Mouse (Mus musculus): ENCODE results near the gene Pprc1. TPM values are rescaled to one million over a fixed set of nuclear protein-coding genes. Genes with fewer than 3 reads are reported as not detected.

Gene Pprc1
- polyA plus RNA-seq, 1 experiment from 2014 or later: 54.4 TPM

GRCm38 (mm10) chr19:46056947-46057607 is 12.4 kb downstream of the Pprc1 start:
- Histone ChIP-seq H3K9ac (ENCODE audit: low read depth, low read length) (peak overlapping the region; percentile 74), H3K27ac (ENCODE audit: low read depth, low read length) (peak overlapping the region; percentile 88), H3K27me3 (ENCODE audit: control insufficient read depth, insufficient read depth, low read length) (no peaks in the 10 kb centered on the region), H3K4me3 (ENCODE audit: low read length) (peak overlapping the region; percentile 72), H3K9me3 (ENCODE audit: control insufficient read depth, low read length) (no peaks in the 10 kb centered on the region), H3K4me1 (ENCODE audit: control insufficient read depth, insufficient read depth, low read length) (peaks cover 9% of the 10 kb centered on the region; the same call in 1 of the 2 replicates), H3K4me2 (replicated peaks; ENCODE audit: low read depth, low read length) (peak overlapping the region; percentile 80), H3K36me3 (ENCODE audit: control insufficient read depth, insufficient read depth, low read length) (peaks cover 13% of the 10 kb centered on the region)
- 1% methylated on average over 28 of the region's 42 CpGs for WGBS
- ATAC-seq (ENCODE audit: low FRiP score, low TSS enrichment): peak; percentile 85

- Histone ChIP-seq H3K27me3 (ENCODE audit: control insufficient read depth, insufficient read depth, low read length) (no peaks in the 10 kb centered on the region), H3K27ac (ENCODE audit: low read depth, low read length) (no peak overlapping the region), H3K4me3 (ENCODE audit: low read length) (no peak overlapping the region), H3K4me2 (replicated peaks; ENCODE audit: low read depth, low read length) (peak overlapping the region; percentile 80; the same call in 1 of the 2 replicates), H3K9me3 (ENCODE audit: control insufficient read depth, low read length) (no peaks in the 10 kb centered on the region), H3K36me3 (ENCODE audit: control insufficient read depth, insufficient read depth, low read length) (peaks cover 27% of the 10 kb centered on the region), H3K9ac (ENCODE audit: low read depth, low read length) (no peak overlapping the region), H3K4me1 (ENCODE audit: control insufficient read depth, insufficient read depth, low read length) (peaks cover 9% of the 10 kb centered on the region; the same call in 1 of the 2 replicates)
- no peak for ATAC-seq (ENCODE audit: low FRiP score, low TSS enrichment)
- 97% methylated on average over 7 of the region's 7 CpGs for WGBS
These were observed 13.8 kb downstream of the Pprc1 start for GRCm38 (mm10) chr19:46058466-46058865.

GRCm38 (mm10) chr19:46060845-46061244 is 16.2 kb downstream of the Pprc1 start:
- H3K9me3 ChIP-seq (ENCODE audit: control insufficient read depth, low read length): no peaks in the 10 kb centered on the region
- H3K4me2 ChIP-seq (replicated peaks; ENCODE audit: low read depth, low read length): no peak overlapping the region
- H3K36me3 ChIP-seq (ENCODE audit: control insufficient read depth, insufficient read depth, low read length): peaks cover 51% of the 10 kb centered on the region
- H3K27ac ChIP-seq (ENCODE audit: low read depth, low read length): no peak overlapping the region
- H3K27me3 ChIP-seq (ENCODE audit: control insufficient read depth, insufficient read depth, low read length): no peaks in the 10 kb centered on the region
- 68% methylated on average over 6 of the region's 6 CpGs for WGBS
- H3K9ac ChIP-seq (ENCODE audit: low read depth, low read length): no peak overlapping the region
- ATAC-seq (ENCODE audit: low FRiP score, low TSS enrichment): no peak
- peaks cover 9% of the 10 kb centered on the region; the same call in 1 of the 2 replicates for H3K4me1 ChIP-seq (ENCODE audit: control insufficient read depth, insufficient read depth, low read length)
- no peak overlapping the region for H3K4me3 ChIP-seq (ENCODE audit: low read length)

- no peak for ATAC-seq (ENCODE audit: low FRiP score, low TSS enrichment)
- no peak overlapping the region for H3K4me3 ChIP-seq (ENCODE audit: low read length)
- H3K36me3 ChIP-seq (ENCODE audit: control insufficient read depth, insufficient read depth, low read length): peaks cover 96% of the 10 kb centered on the region
- no peaks in the 10 kb centered on the region for H3K9me3 ChIP-seq (ENCODE audit: control insufficient read depth, low read length)
- no peak overlapping the region for H3K4me2 ChIP-seq (replicated peaks; ENCODE audit: low read depth, low read length)
- 85% methylated on average over 10 of the region's 10 CpGs for whole genome bisulfite sequencing
- no peaks in the 10 kb centered on the region for H3K27me3 ChIP-seq (ENCODE audit: control insufficient read depth, insufficient read depth, low read length)
- no peak overlapping the region for H3K27ac ChIP-seq (ENCODE audit: low read depth, low read length)
- H3K4me1 ChIP-seq (ENCODE audit: control insufficient read depth, insufficient read depth, low read length): no peaks in the 10 kb centered on the region
- no peak overlapping the region for H3K9ac ChIP-seq (ENCODE audit: low read depth, low read length)
These were observed 23.4 kb downstream of the Pprc1 start for GRCm38 (mm10) chr19:46068054-46068453.

GRCm38 (mm10) chr19:46073285-46073684 is 28.6 kb downstream of the Pprc1 start:
- H3K9ac ChIP-seq (ENCODE audit: low read depth, low read length): no peak overlapping the region
- no peak overlapping the region for H3K4me3 ChIP-seq (ENCODE audit: low read length)
- ATAC-seq (ENCODE audit: low FRiP score, low TSS enrichment): no peak
- H3K4me2 ChIP-seq (replicated peaks; ENCODE audit: low read depth, low read length): no peak overlapping the region
- WGBS: 93% methylated on average over 7 of the region's 7 CpGs
- peaks cover 57% of the 10 kb centered on the region for H3K36me3 ChIP-seq (ENCODE audit: control insufficient read depth, insufficient read depth, low read length)
- peaks cover 12% of the 10 kb centered on the region for H3K4me1 ChIP-seq (ENCODE audit: control insufficient read depth, insufficient read depth, low read length)
- no peaks in the 10 kb centered on the region for H3K9me3 ChIP-seq (ENCODE audit: control insufficient read depth, low read length)
- no peak overlapping the region for H3K27ac ChIP-seq (ENCODE audit: low read depth, low read length)
- no peaks in the 10 kb centered on the region for H3K27me3 ChIP-seq (ENCODE audit: control insufficient read depth, insufficient read depth, low read length)

GRCm38 (mm10) chr19:46074266-46074665 is 29.6 kb downstream of the Pprc1 start:
- Histone ChIP-seq H3K27me3 (ENCODE audit: control insufficient read depth, insufficient read depth, low read length) (no peaks in the 10 kb centered on the region), H3K36me3 (ENCODE audit: control insufficient read depth, insufficient read depth, low read length) (peaks cover 59% of the 10 kb centered on the region), H3K27ac (ENCODE audit: low read depth, low read length) (no peak overlapping the region), H3K9ac (ENCODE audit: low read depth, low read length) (no peak overlapping the region), H3K4me1 (ENCODE audit: control insufficient read depth, insufficient read depth, low read length) (peaks cover 12% of the 10 kb centered on the region), H3K4me2 (replicated peaks; ENCODE audit: low read depth, low read length) (no peak overlapping the region), H3K9me3 (ENCODE audit: control insufficient read depth, low read length) (no peaks in the 10 kb centered on the region), H3K4me3 (ENCODE audit: low read length) (no peak overlapping the region)
- WGBS: 96% methylated on average over 5 of the region's 5 CpGs
- ATAC-seq (ENCODE audit: low FRiP score, low TSS enrichment): no peak

- peak within 1 kb of the TSS; percentile 81 for H3K4me2 ChIP-seq (replicated peaks; ENCODE audit: low read depth, low read length)
- H3K27ac ChIP-seq (ENCODE audit: low read depth, low read length): peak within 1 kb of the TSS; percentile 67; the same call in 1 of the 2 replicates
- peak within 1 kb of the TSS; percentile 79 for H3K9ac ChIP-seq (ENCODE audit: low read depth, low read length)
- peak; percentile 98 for ATAC-seq (ENCODE audit: low FRiP score, low TSS enrichment)
- peak within 1 kb of the TSS; percentile 83 for H3K4me3 ChIP-seq (ENCODE audit: low read length)
- H3K36me3 ChIP-seq (ENCODE audit: control insufficient read depth, insufficient read depth, low read length): peaks cover 61% of the 10 kb centered on the region
- H3K27me3 ChIP-seq (ENCODE audit: control insufficient read depth, insufficient read depth, low read length): no peaks in the 10 kb centered on the region
- no peaks in the 10 kb centered on the region for H3K9me3 ChIP-seq (ENCODE audit: control insufficient read depth, low read length)
- H3K4me1 ChIP-seq (ENCODE audit: control insufficient read depth, insufficient read depth, low read length): peaks cover 12% of the 10 kb centered on the region
- under 1% methylated on average over 66 of the region's 66 CpGs for WGBS
These were observed 31.2 kb downstream of the Pprc1 start, which contains the start of gene Nolc1 for GRCm38 (mm10) chr19:46075616-46076607. Gene Nolc1, plus strand, starts transcription at chr19:46075863.

GRCm38 (mm10) chr19:46078535-46078934 is 33.8 kb downstream of the Pprc1 start:
- no peak for ATAC-seq (ENCODE audit: low FRiP score, low TSS enrichment)
- no peak overlapping the region for H3K27ac ChIP-seq (ENCODE audit: low read depth, low read length)
- H3K4me3 ChIP-seq (ENCODE audit: low read length): no peak overlapping the region
- no peak overlapping the region for H3K9ac ChIP-seq (ENCODE audit: low read depth, low read length)
- no peaks in the 10 kb centered on the region for H3K27me3 ChIP-seq (ENCODE audit: control insufficient read depth, insufficient read depth, low read length)
- peaks cover 12% of the 10 kb centered on the region for H3K4me1 ChIP-seq (ENCODE audit: control insufficient read depth, insufficient read depth, low read length)
- WGBS: 67% methylated on average over 3 of the region's 3 CpGs
- no peak overlapping the region for H3K4me2 ChIP-seq (replicated peaks; ENCODE audit: low read depth, low read length)
- no peaks in the 10 kb centered on the region for H3K9me3 ChIP-seq (ENCODE audit: control insufficient read depth, low read length)
- peaks cover 61% of the 10 kb centered on the region for H3K36me3 ChIP-seq (ENCODE audit: control insufficient read depth, insufficient read depth, low read length)
